Mouse (Mus musculus): Measurements from ENCODE around the gene 4933428G20Rik. TPM values are rescaled to one million over a fixed set of nuclear protein-coding genes. Genes with fewer than 3 reads are reported as not detected.

4933428G20Rik gene
- total RNA-seq (2017) = 0.23 TPM in 1 of 2 replicates, not detected in the other

- ATAC-seq (ENCODE audit: extremely low read depth, insufficient number of reproducible peaks, low FRiP score, poor library complexity, severe bottlenecking) = no peak
These were observed at the start of gene 4933428G20Rik for GRCm38 (mm10) chr11:97499865-97500719. Gene 4933428G20Rik, minus strand, starts transcription at chr11:97500340.

DNA sequence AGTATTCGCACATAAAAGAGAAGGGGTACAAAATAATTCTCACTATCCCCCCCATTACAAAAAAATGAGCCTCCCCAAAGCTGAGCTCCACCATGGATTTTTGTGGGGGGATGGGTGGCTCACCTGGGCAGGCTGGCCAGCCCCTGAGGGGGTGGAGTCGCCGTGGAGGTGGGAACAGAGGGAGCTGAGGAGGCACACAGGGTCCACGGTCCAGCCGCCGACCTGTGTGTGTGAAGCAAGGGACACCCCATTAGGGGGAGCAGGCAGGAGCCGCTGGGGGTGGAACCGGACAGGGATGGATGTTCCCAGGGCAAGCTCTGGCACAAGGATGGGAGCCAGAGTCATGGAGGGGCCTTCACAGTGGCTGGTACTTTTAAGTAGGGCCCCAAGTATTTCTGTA is 48.6 kb upstream of the 4933428G20Rik start:
- no peak for ATAC-seq (ENCODE audit: extremely low read depth, insufficient number of reproducible peaks, low FRiP score, poor library complexity, severe bottlenecking)

- no peak for ATAC-seq (ENCODE audit: extremely low read depth, insufficient number of reproducible peaks, low FRiP score, poor library complexity, severe bottlenecking)
These were observed 48.0 kb upstream of the 4933428G20Rik start for GRCm38 (mm10) chr11:97547957-97548706.

GRCm38 (mm10) chr11:97546804-97547411 is 46.8 kb upstream of the 4933428G20Rik start:
- ATAC-seq (ENCODE audit: extremely low read depth, insufficient number of reproducible peaks, low FRiP score, poor library complexity, severe bottlenecking) = no peak

DNA sequence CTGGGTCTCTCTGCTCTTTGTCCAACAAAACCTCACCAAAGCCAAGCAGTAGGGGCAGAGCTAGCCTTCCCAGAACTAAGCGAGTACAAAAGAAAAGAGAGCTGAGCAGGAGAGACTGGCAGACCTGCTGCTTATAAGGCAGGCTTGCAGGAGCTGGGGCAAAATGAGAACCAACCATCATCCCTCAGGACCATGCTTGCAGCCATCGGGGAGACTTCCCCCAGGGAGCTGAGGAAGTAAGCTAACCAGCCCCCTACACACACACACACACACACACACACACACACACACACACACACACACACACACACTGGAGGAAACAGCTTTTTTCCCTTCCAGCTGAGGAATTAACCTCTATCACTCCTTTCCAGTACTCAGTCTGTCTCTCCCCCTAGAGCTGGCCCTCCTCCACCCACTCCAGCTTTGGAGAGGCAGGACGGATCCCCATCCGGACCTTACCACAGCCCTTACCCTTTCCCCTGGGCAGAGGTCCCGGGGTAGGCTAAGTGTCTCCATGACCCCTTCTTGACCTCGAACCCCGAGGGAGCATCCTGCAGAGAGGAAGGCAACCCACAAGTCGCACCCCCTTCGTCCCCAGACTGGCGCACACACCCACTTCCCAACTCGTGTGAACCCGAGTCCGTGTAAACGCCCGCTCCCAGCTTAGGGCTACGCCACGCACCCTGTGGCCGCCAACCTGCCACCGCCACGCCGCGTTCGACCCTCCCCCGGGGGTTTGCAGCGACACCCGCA is 45.8 kb upstream of the 4933428G20Rik start:
- no peak for ATAC-seq (ENCODE audit: extremely low read depth, insufficient number of reproducible peaks, low FRiP score, poor library complexity, severe bottlenecking)

- no peak for ATAC-seq (ENCODE audit: extremely low read depth, insufficient number of reproducible peaks, low FRiP score, poor library complexity, severe bottlenecking)
These were observed 43.7 kb upstream of the 4933428G20Rik start for GRCm38 (mm10) chr11:97543883-97544282.

- ATAC-seq (ENCODE audit: extremely low read depth, insufficient number of reproducible peaks, low FRiP score, poor library complexity, severe bottlenecking) = no peak
These were observed 43.1 kb upstream of the 4933428G20Rik start for GRCm38 (mm10) chr11:97543181-97543733.

DNA sequence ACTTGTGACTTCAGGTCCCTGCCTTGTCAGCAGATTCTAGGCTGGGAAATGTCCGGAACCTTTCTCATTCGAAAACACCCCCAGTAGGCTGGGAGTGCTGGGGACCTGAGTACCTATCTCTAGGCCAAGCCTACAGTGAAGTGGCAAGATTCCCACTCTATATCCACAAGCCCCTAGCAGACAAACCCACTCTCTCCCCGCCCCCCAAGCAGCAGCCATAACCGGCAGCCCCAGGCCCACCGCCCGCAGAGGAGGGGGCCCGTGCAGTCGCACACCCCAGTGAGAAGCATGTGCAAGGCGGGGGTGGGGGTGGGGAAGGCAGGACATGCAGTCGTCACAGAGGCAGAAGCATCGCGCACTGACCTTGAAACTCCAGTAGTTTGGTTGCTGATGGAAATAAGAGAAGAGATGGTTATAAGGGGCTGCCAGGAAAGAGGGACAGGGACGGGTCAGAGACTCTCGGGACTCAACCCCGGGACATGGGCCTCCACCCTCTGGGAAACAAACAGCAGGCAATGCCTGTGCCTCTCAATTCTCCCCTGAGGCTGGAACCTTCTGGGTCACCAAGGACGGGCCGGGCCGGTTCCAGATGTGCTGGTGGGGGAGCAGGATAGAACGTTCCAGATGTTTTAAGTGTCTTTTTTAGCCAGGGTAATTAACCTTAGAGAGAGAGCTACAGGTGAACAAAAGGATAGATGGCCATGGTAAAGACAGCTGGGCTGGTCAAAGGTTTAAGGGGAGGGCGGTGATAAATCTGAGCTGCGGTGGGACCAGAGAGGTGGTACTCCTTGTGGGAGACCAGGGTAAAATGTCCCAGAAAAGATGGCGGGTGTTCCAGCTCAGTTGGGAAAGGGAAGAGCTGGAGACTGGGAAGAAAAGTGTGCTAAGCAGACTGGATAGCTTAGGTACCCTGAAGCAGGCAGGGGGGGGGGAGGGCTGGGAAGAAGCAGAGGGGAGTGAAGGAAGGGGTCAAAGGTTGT is 42.3 kb upstream of the 4933428G20Rik start:
- no peak for ATAC-seq (ENCODE audit: extremely low read depth, insufficient number of reproducible peaks, low FRiP score, poor library complexity, severe bottlenecking)

DNA sequence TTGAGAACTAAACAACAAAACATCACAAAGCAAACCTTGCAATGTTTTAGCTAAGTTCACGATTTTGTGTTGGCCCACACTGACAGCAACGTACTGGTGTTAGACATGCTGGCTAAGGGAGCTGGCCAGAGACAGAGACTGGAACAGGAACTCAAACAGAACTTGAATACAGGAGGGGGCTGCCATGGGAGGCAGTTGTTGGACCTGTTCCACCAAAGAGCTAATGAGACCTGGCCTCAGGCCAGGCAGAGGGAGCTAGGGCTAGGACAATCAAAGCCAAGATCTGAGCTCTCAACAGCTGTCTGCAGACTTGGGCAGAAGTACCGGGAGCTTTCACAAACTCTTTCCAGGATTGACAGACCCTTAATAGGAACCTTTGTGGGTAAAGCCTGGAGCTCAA is 40.5 kb upstream of the 4933428G20Rik start:
- ATAC-seq (ENCODE audit: extremely low read depth, insufficient number of reproducible peaks, low FRiP score, poor library complexity, severe bottlenecking) = no peak

GRCm38 (mm10) chr11:97540136-97540535 is 40.0 kb upstream of the 4933428G20Rik start:
- no peak for ATAC-seq (ENCODE audit: extremely low read depth, insufficient number of reproducible peaks, low FRiP score, poor library complexity, severe bottlenecking)

DNA sequence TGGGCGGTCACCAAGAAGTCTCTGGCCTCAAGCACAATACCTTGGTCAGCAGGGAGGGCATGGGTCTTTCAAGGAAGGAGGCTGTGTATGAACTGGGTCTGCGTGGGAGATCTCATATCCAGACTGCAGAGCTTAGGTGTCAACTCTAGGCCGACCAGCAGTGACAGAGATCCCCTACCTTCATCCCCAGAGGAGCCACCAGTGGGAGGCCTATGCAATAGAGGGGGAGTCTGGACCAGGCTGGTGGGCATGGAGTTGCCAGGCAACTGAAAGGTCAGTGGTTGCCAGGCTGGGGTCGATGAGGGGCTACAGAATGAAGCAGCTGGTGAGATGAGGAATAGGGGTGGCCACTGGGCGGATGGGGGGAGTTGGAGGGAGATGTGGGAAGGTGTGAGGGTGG is 39.5 kb upstream of the 4933428G20Rik start:
- no peak for ATAC-seq (ENCODE audit: extremely low read depth, insufficient number of reproducible peaks, low FRiP score, poor library complexity, severe bottlenecking)

DNA sequence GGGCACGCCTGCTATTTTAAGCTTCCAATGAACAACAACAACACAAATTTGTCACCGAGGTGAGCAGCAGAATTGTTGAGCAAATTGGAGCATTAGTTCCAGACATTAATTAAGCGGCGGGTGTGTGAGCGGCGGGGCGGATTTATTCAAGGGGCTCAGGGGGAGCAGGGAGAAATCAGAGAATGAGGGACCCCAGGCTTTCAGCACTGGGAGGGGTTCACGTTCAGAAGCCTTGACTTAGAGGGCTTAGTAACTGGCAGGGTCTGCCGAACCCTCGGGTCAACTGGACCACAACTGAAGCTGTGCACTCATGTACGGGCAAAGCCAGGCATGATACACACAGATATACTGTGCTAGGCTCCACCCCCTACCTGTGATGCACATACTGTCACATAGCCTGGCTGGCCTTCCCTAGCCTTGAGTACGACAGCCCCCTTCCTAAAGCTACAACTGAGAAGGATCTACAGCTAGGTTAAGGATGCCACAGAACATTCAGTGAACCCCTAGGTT is 37.5 kb upstream of the 4933428G20Rik start:
- no peak for ATAC-seq (ENCODE audit: extremely low read depth, insufficient number of reproducible peaks, low FRiP score, poor library complexity, severe bottlenecking)

DNA sequence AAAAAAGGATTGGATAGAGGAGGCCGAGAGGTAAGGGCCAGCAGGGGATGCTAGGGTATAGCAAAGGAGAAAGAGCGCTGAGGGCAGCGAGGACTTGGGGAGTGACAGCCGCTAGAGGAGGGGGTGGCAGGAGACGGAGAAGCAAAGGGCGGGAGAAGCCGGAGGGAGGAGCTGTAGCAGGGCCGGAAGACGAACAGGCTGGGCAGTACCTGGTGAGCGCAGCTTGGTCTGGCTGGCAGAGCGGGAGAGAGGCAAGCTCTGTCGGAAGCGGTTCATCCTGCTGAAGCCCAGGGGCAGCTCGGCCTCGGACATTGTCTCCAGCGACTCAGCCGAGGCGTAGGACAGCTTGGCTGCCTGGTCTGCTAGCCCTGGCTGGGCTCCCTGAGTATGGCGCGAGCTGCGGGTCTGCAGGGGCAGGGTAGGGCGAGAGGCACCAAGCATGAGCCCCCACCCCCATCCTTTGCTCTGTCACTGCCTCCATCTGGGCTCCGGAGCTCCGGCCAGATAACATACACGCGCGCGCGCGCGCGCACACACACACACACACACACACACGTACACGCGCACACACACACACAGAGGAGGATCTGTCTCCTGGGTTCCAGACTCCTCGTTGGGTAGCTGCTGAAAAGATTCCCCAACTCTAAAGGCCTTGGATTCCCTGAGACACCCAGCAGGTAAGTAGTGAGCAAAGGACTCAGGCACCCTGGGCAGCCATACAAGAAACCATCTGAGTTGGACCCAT is 36.9 kb upstream of the 4933428G20Rik start:
- ATAC-seq (ENCODE audit: extremely low read depth, insufficient number of reproducible peaks, low FRiP score, poor library complexity, severe bottlenecking) = no peak

DNA sequence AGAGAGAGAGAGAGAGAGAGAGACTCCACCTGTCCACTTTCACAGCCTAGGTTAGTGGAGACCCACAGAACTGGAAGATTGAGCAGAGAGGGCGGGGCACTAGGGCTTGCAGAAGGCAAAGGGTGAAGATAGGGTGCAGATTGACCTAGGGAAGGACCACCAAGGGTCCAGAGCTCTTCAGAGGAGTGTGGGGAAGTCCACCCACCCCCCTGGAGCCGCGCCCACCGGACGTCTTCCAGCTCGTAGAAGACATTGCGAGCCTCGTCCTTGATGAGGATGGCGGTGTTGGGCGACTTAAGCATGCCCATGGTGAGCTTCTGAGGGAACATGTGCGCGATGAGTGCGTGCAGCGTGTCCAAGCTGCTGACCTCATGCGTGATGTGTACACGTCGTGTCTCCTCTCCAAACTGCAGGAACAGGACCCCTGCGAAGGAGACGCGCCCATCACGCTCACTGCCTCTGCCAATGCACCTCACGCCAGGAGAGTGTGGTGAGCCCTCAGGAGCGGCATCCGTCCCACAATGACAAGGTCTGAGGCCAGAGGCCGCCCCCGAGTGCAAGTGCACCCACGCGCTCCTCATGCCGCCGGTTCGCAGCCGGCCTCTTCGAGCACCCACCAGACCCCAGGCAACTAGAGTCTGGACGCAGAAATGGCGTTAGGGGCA is 36.1 kb upstream of the 4933428G20Rik start:
- no peak for ATAC-seq (ENCODE audit: extremely low read depth, insufficient number of reproducible peaks, low FRiP score, poor library complexity, severe bottlenecking)

DNA sequence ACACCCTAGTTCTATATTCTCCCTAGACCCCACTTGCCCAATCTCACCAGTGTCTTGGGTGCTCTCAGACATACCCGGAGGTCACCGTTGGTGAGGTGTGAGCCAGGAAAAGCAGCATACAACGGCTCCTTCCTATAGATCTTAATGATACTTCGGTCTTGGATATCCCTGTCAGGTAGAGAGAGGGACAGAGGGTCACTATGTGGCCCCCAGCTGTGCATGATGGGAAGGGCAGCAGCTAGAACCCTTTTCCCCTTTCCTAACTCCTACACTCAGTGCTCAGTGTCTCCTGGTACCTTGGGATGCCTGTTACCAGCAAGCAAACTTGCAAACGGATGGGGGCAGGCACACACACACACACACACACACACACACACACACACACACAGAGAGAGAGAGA is 35.5 kb upstream of the 4933428G20Rik start:
- no peak for ATAC-seq (ENCODE audit: extremely low read depth, insufficient number of reproducible peaks, low FRiP score, poor library complexity, severe bottlenecking)

GRCm38 (mm10) chr11:97535308-97535630 is 35.1 kb upstream of the 4933428G20Rik start:
- ATAC-seq (ENCODE audit: extremely low read depth, insufficient number of reproducible peaks, low FRiP score, poor library complexity, severe bottlenecking) = no peak

All from neutrophil, adult 5-6 weeks (primary cell).